Mouse (Mus musculus) midbrain, embryonic 13.5 days (tissue): ENCODE measurements around the gene Strap. TPM values are rescaled to one million over a fixed set of nuclear protein-coding genes. Genes with fewer than 3 reads are reported as not detected.

Source experiments
- ATAC-seq: fragments of 200-750 bp; cut with Nextera tagmentation; 2 replicates; pipeline ENCODE4 v1.8.0; 2017; ENCODE audit warnings: mild to moderate bottlenecking, moderate TSS enrichment, moderate library complexity
- H3K27ac ChIP-seq: fragments of 300-500 bp; sonication (generic); 2 replicates; pipeline ENCODE4 v1.5.1; 2015; ENCODE audit warnings: inconsistent platforms, mild to moderate bottlenecking, moderate library complexity
- H3K27me3 ChIP-seq: fragments of 300-500 bp; sonication (generic); 2 replicates; pipeline ENCODE4 v1.6.1; 2015; ENCODE audit warnings: mild to moderate bottlenecking, inconsistent platforms
- H3K36me3 ChIP-seq: fragments of 300-500 bp; sonication (generic); 2 replicates; pipeline ENCODE4 v1.6.1; 2015; ENCODE audit warnings: mild to moderate bottlenecking, inconsistent platforms
- H3K4me1 ChIP-seq: fragments of 300-500 bp; sonication (generic); replicated peaks from 2 replicates; pipeline ENCODE4 v1.6.1; 2015; ENCODE audit warnings: inconsistent platforms
- H3K4me2 ChIP-seq: fragments of 300-500 bp; sonication (generic); replicated peaks from 2 replicates; pipeline ENCODE4 v1.6.1; 2015; ENCODE audit warnings: moderate library complexity, mild to moderate bottlenecking, inconsistent platforms
- H3K4me3 ChIP-seq: fragments of 300-500 bp; sonication (generic); replicated peaks from 2 replicates; pipeline ENCODE4 v1.5.1; 2015; ENCODE audit warnings: mild to moderate bottlenecking, inconsistent platforms
- H3K9ac ChIP-seq: fragments of 300-500 bp; sonication (generic); replicated peaks from 2 replicates; pipeline ENCODE4 v1.6.1; 2015; ENCODE audit warnings: mild to moderate bottlenecking, inconsistent platforms
- H3K9me3 ChIP-seq: fragments of 300-500 bp; sonication (generic); 2 replicates; pipeline ENCODE4 v1.6.1; 2016; ENCODE audit warnings: mild to moderate bottlenecking, inconsistent platforms
- WGBS: fragments of 180-500 bp; shearing (Covaris S2); methylation state at CpG from one replicate; pipeline ENCODE4 v1.1.7; 2015; 5-methylcytosine and 5-hydroxymethylcytosine counted together
- polyA plus RNA-seq: library from polyadenylated mRNA; unstranded; fragments of >200 nt; fragmentation: Nextera tagmentation; extraction: Ambion mirVana; gene quantifications from 2 replicates; pipeline ENCODE4 v1.2.1, GENCODE M21; 2015

The Strap gene
- polyA plus RNA-seq, 1 experiment from 2014 or later: 172 TPM

GRCm38 (mm10) chr6:137789658-137790057, 54.8 kb downstream of the Strap start:
- Histone ChIP-seq H3K36me3 (no peaks in the 10 kb centered on the region), H3K4me3 (no peak overlapping the region), H3K27ac (no peak overlapping the region), H3K27me3 (no peaks in the 10 kb centered on the region), H3K9me3 (no peaks in the 10 kb centered on the region), H3K9ac (no peak overlapping the region), H3K4me1 (no peaks in the 10 kb centered on the region), H3K4me2 (no peak overlapping the region)
- 0 out of 2 replicates have a peak, but pooled peaks have one; percentile 41 for ATAC-seq
- WGBS: 80% methylated on average over 2 of the region's 2 CpGs

GRCm38 (mm10) chr6:137795494-137795893, 60.6 kb downstream of the Strap start:
- Histone ChIP-seq H3K36me3 (peaks cover 8% of the 10 kb centered on the region), H3K4me2 (no peak overlapping the region), H3K4me3 (no peak overlapping the region), H3K27ac (no peak overlapping the region), H3K4me1 (no peaks in the 10 kb centered on the region), H3K9me3 (peaks cover 8% of the 10 kb centered on the region), H3K9ac (no peak overlapping the region), H3K27me3 (no peaks in the 10 kb centered on the region)
- ATAC-seq: no peak
- WGBS: 79% methylated on average over 2 of the region's 2 CpGs

- Histone ChIP-seq H3K4me1 (no peaks in the 10 kb centered on the region), H3K9ac (no peak overlapping the region), H3K27me3 (no peaks in the 10 kb centered on the region), H3K27ac (no peak overlapping the region), H3K36me3 (peaks cover 11% of the 10 kb centered on the region), H3K4me3 (no peak overlapping the region), H3K4me2 (no peak overlapping the region), H3K9me3 (peaks cover 12% of the 10 kb centered on the region)
- ATAC-seq: peak; percentile 85
- 72% methylated on average over 29 of the region's 29 CpGs for WGBS
Observed at GRCm38 (mm10) chr6:137796596-137797567, 62.0 kb downstream of the Strap start.

GRCm38 (mm10) chr6:137799253-137799652, 64.4 kb downstream of the Strap start:
- no peak overlapping the region for H3K9ac ChIP-seq
- H3K4me1 ChIP-seq: no peaks in the 10 kb centered on the region
- no peak overlapping the region for H3K4me3 ChIP-seq
- peaks cover 12% of the 10 kb centered on the region for H3K9me3 ChIP-seq
- no peak overlapping the region for H3K4me2 ChIP-seq
- 97% methylated on average over 9 of the region's 9 CpGs for WGBS
- no peaks in the 10 kb centered on the region for H3K27me3 ChIP-seq
- H3K36me3 ChIP-seq: peaks cover 11% of the 10 kb centered on the region
- no peak overlapping the region for H3K27ac ChIP-seq
- ATAC-seq: no peak

Other genes with a start within 250 kb of the Strap start
- 11.3 and 13.0 TPM in 2 replicates for gene Eps8, start 80.2 kb upstream of the Strap start, polyA plus RNA-seq
- gene Dera, start 19.5 kb downstream of the Strap start, polyA plus RNA-seq: 19.1 and 19.7 TPM in 2 replicates